Mouse (Mus musculus) spleen, adult 18-20 months (tissue): Measurements from ENCODE around the gene Cap2.

Experiments used
- DNase-seq, 2 experiments: peaks; one replicate each; pipeline ENCODE4 v3.0.0; 2022; ENCODE audit warnings: mixed read lengths in 2 of 2

Gene Cap2

GRCm38 (mm10) chr13:46640608-46641468 lies 139.2 kb downstream of the Cap2 start:
- no peak for DNase-seq

GRCm38 (mm10) chr13:46642318-46642717 lies 140.7 kb downstream of the Cap2 start:
- peak in 1 of 2 experiments; percentile 10 for DNase-seq

- no peak for DNase-seq
Measured at GRCm38 (mm10) chr13:46644175-46644574, 142.5 kb downstream of the Cap2 start.

DNA sequence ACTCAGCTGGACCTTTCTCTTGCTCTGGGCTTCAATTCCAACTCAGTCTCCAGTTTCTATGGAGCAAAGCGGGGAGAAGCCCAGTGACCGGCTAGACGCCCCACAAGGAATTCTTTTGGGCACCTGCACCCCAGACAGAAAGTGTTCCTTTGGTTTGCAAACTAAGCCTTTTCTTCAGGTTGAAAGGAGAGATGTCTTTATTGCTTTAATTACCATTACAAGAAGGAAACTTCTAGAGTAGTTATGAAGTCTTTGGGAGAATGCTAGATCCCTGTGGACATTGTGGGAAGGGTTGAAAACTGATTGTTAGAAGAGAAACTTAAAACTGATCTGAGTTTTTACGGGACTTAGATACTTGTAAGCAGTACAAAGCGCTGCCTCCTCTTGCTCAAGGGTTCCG lies 143.8 kb downstream of the Cap2 start:
- no peak for DNase-seq

DNA sequence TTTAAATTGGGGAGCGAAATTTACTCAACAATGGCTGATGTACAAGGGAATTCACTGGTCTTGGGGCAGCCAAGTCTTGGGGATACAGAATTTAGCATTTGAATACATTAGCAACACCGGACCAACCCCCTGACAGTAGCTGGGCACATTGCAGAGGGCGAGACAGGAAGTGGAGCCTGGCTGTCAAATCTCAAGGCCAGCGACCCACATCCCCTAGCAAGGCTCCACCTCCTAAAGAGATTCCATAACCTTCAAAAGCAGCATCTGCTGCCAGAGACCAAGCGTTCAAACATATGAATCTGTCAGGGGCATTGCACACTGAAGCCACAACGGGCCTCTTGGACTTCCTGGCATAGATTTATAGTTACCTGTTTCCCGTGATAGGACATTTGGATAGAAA lies 150.2 kb downstream of the Cap2 start:
- no peak for DNase-seq

- DNase-seq: no peak
Measured at GRCm38 (mm10) chr13:46652671-46653070, 151.0 kb downstream of the Cap2 start.

DNA sequence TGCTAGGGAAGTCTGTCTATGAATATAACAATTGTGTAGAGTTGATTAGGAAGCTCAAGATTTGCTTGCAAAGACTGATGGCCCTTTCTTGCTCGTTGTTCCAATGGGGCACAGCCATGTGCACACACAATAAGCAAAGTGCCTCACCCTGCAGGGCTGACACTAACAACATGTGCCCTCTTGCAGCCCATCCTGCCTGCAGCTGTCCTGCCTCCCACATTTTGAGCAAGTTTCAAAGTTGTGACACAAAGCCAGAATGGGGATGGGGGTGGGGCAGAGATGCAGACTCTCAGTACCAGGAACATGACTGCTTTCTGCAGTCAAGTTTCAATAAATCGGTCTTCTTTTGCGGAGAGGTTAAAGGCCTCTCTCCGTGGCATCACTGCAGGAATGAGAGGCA lies 152.0 kb downstream of the Cap2 start:
- DNase-seq: no peak

DNA sequence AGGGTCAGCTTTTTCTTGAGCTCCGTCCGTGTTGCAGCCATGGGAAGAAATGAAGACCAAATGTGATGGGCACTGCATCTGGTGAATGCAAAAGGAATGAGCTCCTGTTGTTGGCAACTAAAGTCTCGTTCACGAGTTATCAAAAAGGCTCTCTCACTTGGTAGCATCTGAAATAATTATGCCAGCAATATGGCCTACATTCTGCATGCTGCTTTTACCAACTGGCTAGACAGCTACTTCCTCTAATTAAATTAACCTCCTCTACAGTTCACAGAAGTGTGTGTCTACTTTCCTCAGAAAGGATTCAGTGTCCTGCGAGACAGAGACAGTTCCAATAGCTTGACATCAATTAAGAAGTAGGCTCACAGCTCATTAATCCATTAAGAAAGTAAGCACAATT lies 152.9 kb downstream of the Cap2 start:
- no peak for DNase-seq

DNA sequence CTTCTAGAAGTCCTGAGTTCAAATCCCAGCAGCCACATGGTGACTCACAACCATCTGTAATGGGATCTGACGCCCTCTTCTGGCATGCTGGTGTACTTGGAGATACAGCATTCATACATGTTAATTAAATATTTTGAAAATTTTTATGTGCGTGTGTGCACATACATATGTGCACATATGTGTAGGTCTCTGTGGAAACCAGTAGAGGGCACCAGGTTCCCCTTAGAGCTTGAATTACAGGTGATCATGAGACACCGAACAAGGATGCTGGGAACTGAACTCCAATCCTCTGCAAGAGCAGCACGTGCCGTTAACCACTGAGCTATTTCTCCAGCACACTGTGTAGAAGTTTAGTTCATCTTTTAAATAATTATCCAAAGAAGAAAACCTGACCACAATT lies 157.6 kb downstream of the Cap2 start:
- DNase-seq: no peak

GRCm38 (mm10) chr13:46663461-46663964 lies 161.9 kb downstream of the Cap2 start:
- DNase-seq: no peak

- DNase-seq: peak; percentile 81 to 93
Measured at GRCm38 (mm10) chr13:46669048-46669619, 167.5 kb downstream of the Cap2 start, which contains the start of gene Fam8a1. Fam8a1 (plus strand) TSS chr13:46669522.

- peak; percentile 21 to 37 for DNase-seq
Measured at GRCm38 (mm10) chr13:46669620-46670271, 168.1 kb downstream of the Cap2 start.

DNA sequence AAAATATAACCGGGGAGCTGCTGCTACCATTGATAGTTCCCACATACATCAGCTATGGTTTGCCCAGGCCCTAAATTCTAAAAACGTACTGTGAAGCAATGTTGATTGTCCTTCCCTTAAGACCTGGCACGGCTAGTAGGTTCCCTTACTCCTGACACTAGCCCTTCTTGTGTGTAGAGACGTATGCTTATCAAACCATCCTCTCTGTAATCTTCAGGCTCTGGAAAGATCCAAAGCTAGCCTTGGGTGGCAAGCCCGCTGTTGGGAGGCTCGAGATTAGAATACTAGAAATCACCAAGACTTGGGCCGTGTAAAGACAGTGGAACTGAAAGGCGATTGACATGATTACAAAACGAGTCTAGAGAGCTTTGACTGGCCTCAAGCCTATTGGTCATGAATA lies 168.9 kb downstream of the Cap2 start:
- no peak for DNase-seq

DNA sequence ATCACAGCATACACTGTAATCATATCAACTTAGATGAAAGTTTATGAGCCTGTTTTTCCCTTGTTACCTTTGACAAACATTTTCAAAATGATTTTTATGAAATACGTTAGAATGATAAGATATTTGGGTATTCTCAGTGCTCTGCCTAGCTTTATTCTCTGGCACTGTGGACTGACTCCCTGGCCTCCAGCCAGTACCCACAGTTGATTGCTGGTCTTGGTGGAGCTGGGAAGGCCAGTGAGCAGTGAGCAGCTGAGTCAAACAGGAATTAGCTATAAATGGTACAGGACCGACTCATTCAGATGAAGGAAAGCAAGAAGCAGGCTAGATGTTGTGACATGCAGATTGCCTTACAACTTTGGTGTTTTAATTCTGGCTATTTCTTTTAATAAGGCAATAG lies 173.0 kb downstream of the Cap2 start:
- DNase-seq: no peak

GRCm38 (mm10) chr13:46677721-46678120 lies 176.1 kb downstream of the Cap2 start:
- no peak for DNase-seq

DNA sequence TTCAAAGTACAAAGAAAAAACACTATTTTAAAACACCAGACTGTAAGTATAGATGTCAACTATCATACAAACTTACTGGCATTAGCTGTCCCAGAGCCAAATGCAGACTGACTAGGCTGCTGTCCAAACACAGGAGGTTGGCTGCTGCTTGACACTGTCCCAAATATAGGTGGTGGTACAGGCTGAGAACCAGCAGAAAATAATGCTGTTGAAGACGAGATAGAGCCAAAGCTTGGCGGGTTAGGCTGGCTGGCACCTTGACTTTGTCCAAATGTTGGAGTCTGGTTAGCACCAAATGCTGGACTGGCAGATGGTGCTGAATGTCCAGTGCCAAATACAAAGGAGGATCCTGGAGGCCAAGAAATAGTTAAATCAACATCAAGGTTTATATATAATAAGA lies 181.3 kb downstream of the Cap2 start:
- no peak for DNase-seq

DNA sequence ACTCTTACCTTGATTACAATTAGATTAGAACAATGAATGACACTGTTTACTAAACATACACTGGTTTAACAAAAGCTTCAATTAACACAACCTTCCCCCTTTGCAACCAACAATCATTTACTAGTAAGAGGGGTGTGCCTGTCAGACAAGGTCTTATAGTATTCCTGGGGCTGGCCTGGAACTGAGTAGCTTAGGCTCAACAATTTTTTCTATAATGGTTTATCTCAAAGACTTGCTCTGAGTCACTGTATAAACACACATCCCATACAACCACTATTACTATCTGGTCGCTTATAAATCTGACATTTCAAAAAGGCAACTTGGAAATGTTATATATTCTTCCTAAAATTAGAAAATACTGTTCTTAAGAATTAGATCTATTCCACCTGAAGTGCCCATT lies 181.7 kb downstream of the Cap2 start:
- DNase-seq: no peak

DNA sequence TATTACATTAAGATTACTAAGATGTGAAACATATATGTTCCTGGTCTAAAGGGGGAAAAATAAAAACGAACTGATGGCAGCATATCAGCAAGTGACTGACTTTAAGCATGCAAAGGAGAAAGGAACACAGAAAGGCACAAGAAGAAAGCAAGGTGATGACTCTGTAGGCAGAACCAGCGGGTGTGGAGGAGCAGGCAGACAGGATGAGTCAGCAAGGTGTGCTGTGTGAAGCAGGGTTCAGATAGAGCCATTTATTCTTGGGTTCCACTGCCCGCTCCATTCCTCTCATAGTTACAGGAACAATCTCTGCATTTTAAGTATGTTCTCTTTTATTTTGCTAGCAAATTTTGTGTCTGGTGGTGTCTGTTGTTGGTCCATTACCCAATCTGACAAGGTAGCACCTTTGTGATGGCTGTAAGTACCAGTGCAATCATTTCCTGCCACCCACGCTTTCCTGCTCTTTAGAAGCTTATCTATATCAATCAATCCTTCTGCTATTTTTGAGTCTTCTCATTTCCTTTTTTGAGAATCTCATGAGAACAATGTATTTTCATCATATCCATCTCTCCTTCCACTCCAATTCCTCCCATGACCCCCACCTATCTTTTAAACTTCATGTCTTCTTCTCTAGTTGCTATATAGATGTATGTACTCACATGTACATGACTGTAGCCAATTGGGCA lies 189.1 kb downstream of the Cap2 start:
- no peak for DNase-seq

DNA sequence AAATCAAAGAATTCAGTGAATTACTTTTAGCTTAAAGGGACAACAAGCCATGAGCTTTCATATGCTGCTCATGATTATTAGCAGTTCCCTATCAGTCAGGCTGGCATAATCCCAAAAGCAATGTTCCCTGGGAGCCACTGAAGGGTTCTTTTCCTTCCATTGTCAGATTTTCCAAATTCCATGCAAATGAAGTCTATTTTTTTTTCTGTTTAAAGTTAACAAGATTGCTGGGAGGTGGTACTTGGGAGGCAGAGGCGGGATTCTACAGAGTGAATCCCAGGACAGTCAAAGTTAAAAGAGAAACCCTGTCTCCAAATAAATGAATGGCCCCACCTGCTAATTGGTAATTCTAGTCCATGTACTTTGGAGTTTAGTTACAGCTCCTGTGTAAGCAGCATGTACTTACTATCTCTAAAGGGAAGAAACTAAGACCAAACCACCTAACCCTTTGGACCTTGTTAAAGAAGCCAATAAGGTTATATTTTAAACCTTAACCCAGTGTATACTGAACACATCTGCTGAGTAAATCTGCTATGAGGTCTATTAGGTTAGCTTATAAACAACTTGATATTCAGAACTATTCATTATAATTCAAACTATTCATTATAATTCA lies 193.8 kb downstream of the Cap2 start:
- DNase-seq: no peak

GRCm38 (mm10) chr13:46695932-46696331 lies 194.3 kb downstream of the Cap2 start:
- no peak for DNase-seq

DNA sequence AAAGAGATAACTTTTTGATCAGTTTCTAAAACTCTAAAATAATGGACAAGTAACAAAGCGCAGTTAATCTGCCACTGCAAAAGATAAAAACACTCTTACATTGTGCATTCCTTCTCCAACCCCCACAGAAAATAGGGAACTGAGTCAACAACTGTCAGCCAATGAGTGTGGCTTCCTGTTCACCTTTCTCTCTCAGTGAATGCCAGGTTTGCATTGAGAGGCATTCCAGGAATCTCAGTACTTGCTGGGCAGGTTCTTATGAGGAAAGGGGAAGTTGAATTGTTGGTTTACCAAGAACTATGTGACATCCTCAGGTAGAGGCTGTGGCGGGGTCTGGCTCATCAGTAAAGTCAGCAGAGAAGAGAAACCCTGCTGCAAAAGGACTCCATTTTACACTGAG lies 195.1 kb downstream of the Cap2 start:
- DNase-seq: no peak

- no peak for DNase-seq
Measured at GRCm38 (mm10) chr13:46699372-46699771, 197.7 kb downstream of the Cap2 start.
